Mouse (Mus musculus): Measurements from ENCODE around the gene Tnpo1. TPM values are rescaled to one million over a fixed set of nuclear protein-coding genes. Genes with fewer than 3 reads are reported as not detected.

Tnpo1 gene
- 10 to 100 TPM; 51.8 to 53.5 TPM for polyA plus RNA-seq (2017; shearing (Covaris generic))

DNA sequence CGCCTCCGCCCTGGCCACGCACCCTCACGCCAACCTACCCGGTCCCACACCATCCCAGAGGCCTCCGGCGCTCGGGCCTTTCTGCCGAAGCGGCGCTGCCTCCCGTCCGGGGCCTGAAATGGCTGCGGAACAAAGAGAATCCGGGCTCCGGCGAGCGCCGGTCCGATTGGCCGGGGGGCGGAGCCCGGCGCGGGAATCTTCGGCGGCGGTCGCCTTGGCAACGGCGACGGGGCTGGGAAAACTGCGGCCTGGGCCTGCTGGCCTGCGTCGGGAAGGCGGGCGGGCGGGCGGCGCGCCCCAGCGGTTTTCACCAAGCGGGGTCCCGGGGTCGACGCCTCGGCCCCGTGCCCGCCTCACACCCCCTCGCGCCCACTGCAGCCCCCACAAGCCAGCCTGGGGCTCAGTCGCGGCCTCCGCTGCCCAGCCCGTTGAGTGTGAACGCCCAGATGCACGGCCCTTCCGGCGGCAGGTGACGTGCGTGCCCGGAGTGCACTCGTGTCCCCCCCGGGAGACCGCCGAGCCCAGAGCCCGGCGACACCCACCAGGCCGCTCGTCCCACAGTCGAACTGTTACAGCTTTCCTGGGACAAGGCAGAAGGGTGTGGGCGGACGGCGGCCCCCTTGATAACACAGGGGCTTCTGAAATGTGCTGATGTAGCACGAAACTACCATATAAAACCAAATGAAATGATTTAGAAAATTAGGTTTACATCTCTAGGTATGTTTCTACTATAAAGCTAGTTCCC, at the start of gene Tnpo1:
Gene Tnpo1, minus strand, starts transcription at position 172 of the 745 bp plus-strand sequence.

DNA sequence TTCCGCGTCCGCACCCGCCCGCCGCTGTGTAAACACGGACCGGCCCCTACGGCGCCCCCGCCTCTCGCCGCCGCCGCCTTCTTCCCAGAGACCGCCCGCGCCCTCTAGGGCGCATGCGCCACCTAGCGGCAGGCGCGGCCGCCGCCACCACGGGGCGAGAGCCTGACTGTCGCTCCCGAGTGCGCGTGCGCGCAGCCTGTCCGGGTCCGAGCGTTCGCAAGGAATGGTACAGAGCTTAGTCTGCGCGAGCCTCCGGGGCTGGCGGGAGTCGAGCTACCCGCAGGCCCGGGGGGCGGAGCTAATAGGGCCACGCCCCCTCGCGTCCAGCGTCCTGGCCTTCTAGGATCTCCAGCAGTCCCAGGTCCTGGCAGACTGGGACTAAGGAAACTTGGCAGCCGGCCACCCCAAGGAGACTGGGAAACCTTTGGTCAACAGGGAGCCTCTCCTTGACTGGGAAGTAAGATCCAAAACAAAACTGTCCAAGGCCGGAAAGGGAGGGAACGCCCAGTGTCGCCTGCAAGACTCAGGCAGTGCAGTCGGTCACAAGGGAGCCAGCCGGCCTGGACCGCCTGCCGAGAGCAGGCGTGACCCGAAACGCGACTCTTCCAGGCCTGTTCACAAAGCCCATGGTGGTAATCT, 110.9 kb downstream of the Tnpo1 start, which contains the start of gene Fcho2:
Gene Fcho2, minus strand, starts transcription at position 303 of the 639 bp plus-strand sequence.

Other genes starting within 250 kb of the Tnpo1 start
- 1 to 10 TPM in 1 of 2 experiments, under 1 TPM in 1; 0.55 to 1.6 TPM for gene Tmem171, start 231.6 kb downstream of the Tnpo1 start, polyA plus RNA-seq (2017; shearing (Covaris generic))
- gene Fcho2, start 110.9 kb downstream of the Tnpo1 start, polyA plus RNA-seq (2017; shearing (Covaris generic)): 10 to 100 TPM; 35.8 to 66.2 TPM
- not detected for gene 1700024P04Rik, start 58.2 kb upstream of the Tnpo1 start, polyA plus RNA-seq (2017; shearing (Covaris generic))